Mouse (Mus musculus) gastrocnemius, adult 2 months (tissue): ENCODE data around the gene Olfr356. TPM values are rescaled to one million over a fixed set of nuclear protein-coding genes. Genes with fewer than 3 reads are reported as not detected.

Experiments used
- DNase-seq: peaks from one replicate; pipeline ENCODE4 v3.0.0; 2022
- H3K27ac ChIP-seq: fragments of 200-600 bp; 2 replicates; pipeline ENCODE4 v1.8.1; 2022; ENCODE audit warnings: mild to moderate bottlenecking
- H3K4me3 ChIP-seq: fragments of 200-600 bp; 2 replicates; pipeline ENCODE4 v1.8.1; 2022; ENCODE audit warnings: mild to moderate bottlenecking, moderate library complexity
- CTCF ChIP-seq: fragments of 200-600 bp; IDR thresholded peaks from 2 replicates; pipeline ENCODE4 v1.8.1; 2022; ENCODE audit warnings: antibody characterized with exemption, mild to moderate bottlenecking, moderate library complexity
- intact Hi-C: fragments of 180-260 bp; cut with DNase I; formaldehyde crosslinking; loops from one replicate; pipeline ENCODE4 v1.15.1; 2025
- long read RNA-seq, 2 experiments: library from polyadenylated mRNA; stranded (forward); transcript quantifications; one replicate each; pipeline ENCODE4 v2.0.0; 2021
- total RNA-seq, 2 experiments: library from RNA; stranded (reverse); gene quantifications; 2 replicates each; pipeline ENCODE4 v1.2.3; 2021

Olfr356 gene
- total RNA-seq = not detected
- long read RNA-seq, experiment 1 = 0 reads
- long read RNA-seq, experiment 2 = 0 reads

- intact Hi-C loops = no loop called here
- Histone ChIP-seq H3K4me3 (no peak within 1 kb of the TSS), H3K27ac (no peak within 1 kb of the TSS)
- no peak for TF ChIP-seq CTCF
- no peak for DNase-seq
Observed at GRCm38 (mm10) chr2:36936821-36937220, at the start of gene Olfr356. Gene Olfr356 (plus strand): TSS chr2:36937121.

- no peak for DNase-seq
- Histone ChIP-seq H3K4me3 (no peak within 1 kb of the TSS), H3K27ac (no peak within 1 kb of the TSS)
- intact Hi-C loops = no loop called here
- no peak for TF ChIP-seq CTCF
Observed at GRCm38 (mm10) chr2:36892836-36893235, 44.1 kb upstream of the Olfr356 start, which contains the start of gene Olfr353. Gene Olfr353 (minus strand): TSS chr2:36892936.

- Histone ChIP-seq H3K4me3 (no peak overlapping the region), H3K27ac (no peak overlapping the region)
- DNase-seq = no peak
- TF ChIP-seq CTCF = no peak
- intact Hi-C loops = no loop called here
Observed at GRCm38 (mm10) chr2:36897114-36897513, 39.8 kb upstream of the Olfr356 start.

GRCm38 (mm10) chr2:36905380-36905779 is 31.5 kb upstream of the Olfr356 start, which contains the start of gene Olfr354:
Gene Olfr354 (plus strand): TSS chr2:36905680.
- intact Hi-C loops = no loop called here
- DNase-seq = no peak
- no peak for TF ChIP-seq CTCF
- H3K27ac ChIP-seq = no peak within 1 kb of the TSS
- H3K4me3 ChIP-seq = no peak within 1 kb of the TSS

- TF ChIP-seq CTCF = no peak
- intact Hi-C loops = no loop called here
- DNase-seq = no peak
- H3K27ac ChIP-seq = no peak within 1 kb of the TSS
- H3K4me3 ChIP-seq = no peak within 1 kb of the TSS
Observed at GRCm38 (mm10) chr2:36928797-36929196, 8.1 kb upstream of the Olfr356 start, which contains the start of gene Olfr355. Gene Olfr355 (minus strand): TSS chr2:36928897.

Other genes with a start within 250 kb of the Olfr356 start
- not detected for gene Olfr347, start 205.2 kb upstream of the Olfr356 start, total RNA-seq
- not detected for gene Olfr348, start 152.8 kb upstream of the Olfr356 start, total RNA-seq
- not detected for gene Olfr50, start 146.6 kb upstream of the Olfr356 start, total RNA-seq
- not detected for gene Olfr3, start 120.1 kb upstream of the Olfr356 start, total RNA-seq
- gene Olfr350, start 90.8 kb upstream of the Olfr356 start, total RNA-seq = not detected
- gene Olfr351, start 74.5 kb upstream of the Olfr356 start, total RNA-seq = not detected
- not detected for gene Olfr352, start 68.7 kb upstream of the Olfr356 start, total RNA-seq
- gene Olfr353, start 44.2 kb upstream of the Olfr356 start, total RNA-seq = not detected
- gene Olfr354, start 31.4 kb upstream of the Olfr356 start, total RNA-seq = not detected
- not detected for gene Olfr355, start 8.2 kb upstream of the Olfr356 start, total RNA-seq
- not detected for gene Olfr357, start 56.7 kb downstream of the Olfr356 start, total RNA-seq
- not detected for gene Olfr358, start 72.2 kb downstream of the Olfr356 start, total RNA-seq
- gene Olfr360, start 128.6 kb downstream of the Olfr356 start, total RNA-seq = not detected
- not detected for gene Olfr361, start 152.2 kb downstream of the Olfr356 start, total RNA-seq
- gene Olfr362, start 180.8 kb downstream of the Olfr356 start, total RNA-seq = not detected
- gene Olfr364-ps1, start 202.2 kb downstream of the Olfr356 start, total RNA-seq = not detected